ENCODE assay signal across 14 mouse cellular contexts in the genomic region with DNA sequence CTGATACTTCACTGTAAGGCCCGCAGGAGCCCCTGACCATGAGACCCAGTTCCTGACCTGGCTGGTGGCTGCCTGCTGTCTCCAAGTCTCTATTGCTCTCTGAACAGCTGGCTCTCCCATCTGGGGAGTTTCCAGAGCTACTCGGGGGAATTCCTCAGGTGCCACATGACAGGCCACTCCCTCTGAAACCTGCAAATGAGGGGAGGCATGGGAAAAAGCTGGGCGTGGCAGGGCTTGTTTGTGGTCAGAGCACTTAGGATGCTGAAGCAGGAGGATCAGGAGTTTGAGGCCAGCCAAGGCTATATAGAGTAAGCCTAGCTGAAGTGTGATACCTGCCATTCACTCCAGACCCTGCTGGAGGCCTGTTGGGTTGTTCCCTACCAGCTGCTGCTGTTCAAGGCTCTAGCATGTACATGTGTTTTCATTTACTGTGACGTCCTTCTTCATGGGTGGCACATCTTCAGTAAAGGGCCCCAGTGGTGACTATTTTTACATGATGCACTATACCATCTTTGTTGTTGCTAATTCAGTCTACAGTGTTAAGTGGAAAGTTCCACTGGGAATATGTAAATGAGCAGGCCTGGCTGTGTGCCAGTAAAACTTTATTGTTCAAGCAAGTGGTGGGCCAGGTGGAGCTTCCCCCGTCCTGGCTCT. TPM values are rescaled to one million over a fixed set of nuclear protein-coding genes. Genes with fewer than 3 reads are reported as not detected.
A peak's percentile ranks its signal among the peaks of the same experiment; 100 is the strongest.
DNase-seq lines count a peak whose midpoint lies in the region; ATAC-seq and TF ChIP-seq lines count a peak whose summit lies in the region.
"Had no signal": no experiment of that assay in that cellular context is flagged by ENCODE, and none has a peak within 500 bp of the region (broad histone marks: within the 10 kb centered on the region; RNA-seq: fewer than 3 reads in every experiment).

No protein-coding gene starts in this region.

- 59% methylated on average over 5 of the region's 5 CpGs for WGBS in embryonic facial prominence, embryonic 13.5 days
- WGBS in embryonic facial prominence, embryonic 10.5 days: 82% methylated on average over 5 of the region's 5 CpGs
- WGBS in small intestine, adult 2 months: 59% methylated on average over 5 of the region's 5 CpGs

- H3K27me3 ChIP-seq in embryonic facial prominence, embryonic 13.5 days: no peaks in the 10 kb centered on the region
- H3K27me3 ChIP-seq in embryonic facial prominence, embryonic 10.5 days (replicated peaks; ENCODE audit: low read depth, poor library complexity, severe bottlenecking): no peaks in the 10 kb centered on the region
- H3K27me3 ChIP-seq in small intestine, adult 2 months (ENCODE audit: control insufficient read depth, insufficient read depth, low read length): no peaks in the 10 kb centered on the region

- peaks cover 13% of the 10 kb centered on the region for H3K4me1 ChIP-seq in embryonic facial prominence, embryonic 13.5 days
- peaks cover 10% of the 10 kb centered on the region for H3K4me1 ChIP-seq in embryonic facial prominence, embryonic 10.5 days
- H3K4me1 ChIP-seq in small intestine, adult 2 months (ENCODE audit: control insufficient read depth, insufficient read depth, insufficient read length, low read length): peaks cover 3% of the 10 kb centered on the region; the same call in 1 of the 2 replicates

- no peak overlapping the region for H3K4me3 ChIP-seq in embryonic facial prominence, embryonic 13.5 days
- H3K4me3 ChIP-seq in embryonic facial prominence, embryonic 10.5 days: no peak overlapping the region
- H3K4me3 ChIP-seq in small intestine, adult 2 months (ENCODE audit: low read depth, low read length): no peak overlapping the region
- H3K4me3 ChIP-seq: myocyte had no signal

- DNase-seq in embryonic facial prominence, embryonic 10.5 days (ENCODE audit: low spot score): no peak
- peak; percentile 38 for DNase-seq in lung, postnatal 36 days
- no peak for DNase-seq in lung, postnatal 14 days
- peak; percentile 79 for DNase-seq in ZHBTc4 (ENCODE audit: low read depth, low spot score)
- DNase-seq in urinary bladder, adult 18-20 months (ENCODE audit: low spot score in 2 of 2): no peak
- DNase-seq: adrenal gland, adult 8-10 months; cerebellum, adult 18-20 months; lung, postnatal 10 days; right cerebral cortex, postnatal 14 days had no signal

- no peak for TF ChIP-seq CTCF in small intestine, adult 2 months (IDR thresholded peaks at IDR 0.05; ENCODE audit: extremely low read depth, insufficient read length, insufficient replicate concordance, low read depth, low read length)

- H3K9me3 ChIP-seq in embryonic facial prominence, embryonic 13.5 days: no peaks in the 10 kb centered on the region
- H3K9me3 ChIP-seq in embryonic facial prominence, embryonic 10.5 days: no peaks in the 10 kb centered on the region

- no peak for TF ChIP-seq POLR2A in small intestine, adult 2 months (IDR thresholded peaks at IDR 0.05; ENCODE audit: low read depth, low read length)

- H3K27ac ChIP-seq in embryonic facial prominence, embryonic 13.5 days: peak overlapping the region; percentile 4; the same call in 1 of the 2 replicates
- H3K27ac ChIP-seq in embryonic facial prominence, embryonic 10.5 days (replicated peaks): no peak overlapping the region
- H3K27ac ChIP-seq in small intestine, adult 2 months (ENCODE audit: insufficient read depth, low read depth, low read length): 0 out of 2 replicates have a peak overlapping the region, but pooled peaks have one; percentile 6

- no peak overlapping the region for H3K4me2 ChIP-seq in embryonic facial prominence, embryonic 13.5 days

- H3K36me3 ChIP-seq in embryonic facial prominence, embryonic 13.5 days: peaks cover 96% of the 10 kb centered on the region
- peaks cover 100% of the 10 kb centered on the region for H3K36me3 ChIP-seq in embryonic facial prominence, embryonic 10.5 days (replicated peaks)
- peaks cover 85% of the 10 kb centered on the region for H3K36me3 ChIP-seq in small intestine, adult 2 months (ENCODE audit: control insufficient read depth, insufficient read depth, low read length)

- ATAC-seq in embryonic facial prominence, embryonic 13.5 days (ENCODE audit: insufficient number of reproducible peaks, insufficient read depth, low FRiP score, low TSS enrichment, low read depth): no peak
- no peak for ATAC-seq in megakaryocyte-erythroid progenitor cell, adult 5-6 weeks (replicated peaks; ENCODE audit: low FRiP score, low TSS enrichment, poor library complexity, severe bottlenecking)

- no peak overlapping the region for H3K9ac ChIP-seq in embryonic facial prominence, embryonic 13.5 days

RNA-seq across cellular contexts. Expression of a gene that starts 9.8 kb away (rescaled TPM):
- 45.6 and 46.8 TPM in 2 replicates for polyA plus RNA-seq in embryonic facial prominence, embryonic 13.5 days (2015; fragmentation: Nextera tagmentation; extraction: Ambion mirVana)
- polyA plus RNA-seq in embryonic facial prominence, embryonic 10.5 days (2016; fragmentation: Nextera tagmentation; extraction: Ambion mirVana): 62.3 and 64.3 TPM in 2 replicates
- 23.1 and 44.6 TPM in 2 replicates for polyA plus RNA-seq in small intestine, adult 2 months (2012; rRNA removed)
- total RNA-seq in megakaryocyte-erythroid progenitor cell, adult 5-6 weeks (2014; fragmentation: Nextera tagmentation): 28.3 and 41.7 TPM in 2 replicates
- total RNA-seq in megakaryocyte-erythroid progenitor cell, adult 5-6 weeks (2017): 40.4 and 40.6 TPM in 2 replicates

RNA-seq across cellular contexts. Expression of a gene that starts 9.9 kb away (rescaled TPM):
- polyA plus RNA-seq in embryonic facial prominence, embryonic 13.5 days (2015; fragmentation: Nextera tagmentation; extraction: Ambion mirVana): 16.2 and 17.6 TPM in 2 replicates
- polyA plus RNA-seq in embryonic facial prominence, embryonic 10.5 days (2016; fragmentation: Nextera tagmentation; extraction: Ambion mirVana): 19.4 and 20.1 TPM in 2 replicates
- 6.9 and 12.1 TPM in 2 replicates for polyA plus RNA-seq in small intestine, adult 2 months (2012; rRNA removed)
- 9.9 and 11.8 TPM in 2 replicates for total RNA-seq in megakaryocyte-erythroid progenitor cell, adult 5-6 weeks (2014; fragmentation: Nextera tagmentation)
- 5.5 and 6.9 TPM in 2 replicates for total RNA-seq in megakaryocyte-erythroid progenitor cell, adult 5-6 weeks (2017)

RNA-seq across cellular contexts. Expression of a gene that starts 11.7 kb away (rescaled TPM):
- polyA plus RNA-seq in embryonic facial prominence, embryonic 13.5 days (2015; fragmentation: Nextera tagmentation; extraction: Ambion mirVana): not detected in 2 replicates
- polyA plus RNA-seq in embryonic facial prominence, embryonic 10.5 days (2016; fragmentation: Nextera tagmentation; extraction: Ambion mirVana): 0.27 TPM in 1 of 2 replicates, not detected in the other
- not detected in 2 replicates for polyA plus RNA-seq in small intestine, adult 2 months (2012; rRNA removed)
- total RNA-seq in megakaryocyte-erythroid progenitor cell, adult 5-6 weeks (2014; fragmentation: Nextera tagmentation): not detected in 2 replicates
- total RNA-seq in megakaryocyte-erythroid progenitor cell, adult 5-6 weeks (2017): not detected in 2 replicates
- total RNA-seq: hematopoietic stem cell, adult 5-6 weeks had no signal
- polyA plus RNA-seq: myocyte had no signal

RNA-seq across cellular contexts. Expression of a gene that starts 26.3 kb away (rescaled TPM):
- polyA plus RNA-seq in embryonic facial prominence, embryonic 13.5 days (2015; fragmentation: Nextera tagmentation; extraction: Ambion mirVana): 0.32 TPM in 1 of 2 replicates, not detected in the other
- polyA plus RNA-seq in embryonic facial prominence, embryonic 10.5 days (2016; fragmentation: Nextera tagmentation; extraction: Ambion mirVana): 0.07 and 0.14 TPM in 2 replicates
- 1.7 and 2.6 TPM in 2 replicates for polyA plus RNA-seq in small intestine, adult 2 months (2012; rRNA removed)
- not detected in 2 replicates for total RNA-seq in megakaryocyte-erythroid progenitor cell, adult 5-6 weeks (2014; fragmentation: Nextera tagmentation)
- not detected in 2 replicates for total RNA-seq in megakaryocyte-erythroid progenitor cell, adult 5-6 weeks (2017)

RNA-seq across cellular contexts. Expression of a gene that starts 33.5 kb away (rescaled TPM):
- polyA plus RNA-seq in embryonic facial prominence, embryonic 13.5 days (2015; fragmentation: Nextera tagmentation; extraction: Ambion mirVana): 0.60 and 0.80 TPM in 2 replicates
- polyA plus RNA-seq in embryonic facial prominence, embryonic 10.5 days (2016; fragmentation: Nextera tagmentation; extraction: Ambion mirVana): 0.65 and 0.81 TPM in 2 replicates
- polyA plus RNA-seq in small intestine, adult 2 months (2012; rRNA removed): 0.15 and 0.25 TPM in 2 replicates
- total RNA-seq in megakaryocyte-erythroid progenitor cell, adult 5-6 weeks (2014; fragmentation: Nextera tagmentation): 6.4 and 9.0 TPM in 2 replicates
- 6.3 and 7.9 TPM in 2 replicates for total RNA-seq in megakaryocyte-erythroid progenitor cell, adult 5-6 weeks (2017)
- total RNA-seq: hematopoietic stem cell, adult 5-6 weeks had no signal

Comparison
In these comparisons a context has a peak if more than half of its experiments do, and no peak if none do; other contexts are left out.
1. DNase-seq: peak in lung, postnatal 36 days (single experiment) and ZHBTc4 (single experiment); none in embryonic facial prominence, embryonic 10.5 days (single experiment), lung, postnatal 14 days (single experiment) and urinary bladder, adult 18-20 months (0 of 2).